ENCODE assay signal across 19 mouse cellular contexts in genomic region chr7:136275651-136276050, GRCm38 (mm10).
DNase-seq lines count a peak whose midpoint lies in the region; ATAC-seq and TF ChIP-seq lines count a peak whose summit lies in the region.
"Had no signal": no experiment of that assay in that cellular context is flagged by ENCODE, and none has a peak within 500 bp of the region (broad histone marks: within the 10 kb centered on the region; RNA-seq: fewer than 3 reads in every experiment).

No protein-coding gene starts in this region.

- no peak for TF ChIP-seq CTCF in heart, postnatal 0 days (IDR thresholded peaks at IDR 0.05; ENCODE audit: low read depth)
- no peak for TF ChIP-seq CTCF in brain, embryonic 14.5 days (IDR thresholded peaks at IDR 0.05; ENCODE audit: borderline replicate concordance, extremely low read depth, insufficient read depth, insufficient read length)
- no peak for TF ChIP-seq CTCF in liver, postnatal 0 days (IDR thresholded peaks at IDR 0.05; ENCODE audit: low read depth)

- H3K4me2 ChIP-seq in heart, embryonic 13.5 days, result peak overlapping the region; percentile 38
- H3K4me2 ChIP-seq in heart, postnatal 0 days (ENCODE audit: low read depth, low read length), result peak overlapping the region; percentile 6; the same call in 1 of the 2 replicates
- no peak overlapping the region for H3K4me2 ChIP-seq in liver, postnatal 0 days (ENCODE audit: low read depth, low read length)
- H3K4me2 ChIP-seq: forebrain, embryonic 13.5 days; hindbrain, embryonic 12.5 days had no signal

- H3K9ac ChIP-seq in heart, embryonic 13.5 days, result no peak overlapping the region
- no peak overlapping the region for H3K9ac ChIP-seq in heart, postnatal 0 days (replicated peaks; ENCODE audit: low read depth, low read length)
- no peak overlapping the region for H3K9ac ChIP-seq in liver, postnatal 0 days (replicated peaks)
- H3K9ac ChIP-seq: forebrain, embryonic 13.5 days; forebrain, postnatal 0 days; hindbrain, embryonic 12.5 days had no signal

- H3K27ac ChIP-seq in heart, embryonic 13.5 days (replicated peaks), result no peak overlapping the region
- no peak overlapping the region for H3K27ac ChIP-seq in heart, postnatal 0 days (ENCODE audit: low read depth)
- H3K27ac ChIP-seq in liver, postnatal 0 days (ENCODE audit: low read depth), result no peak overlapping the region
- H3K27ac ChIP-seq: forebrain, embryonic 13.5 days; hindbrain, embryonic 12.5 days had no signal

- no peak for DNase-seq in heart, adult 9 months (ENCODE audit: low spot score in 2 of 2)
- no peak for DNase-seq in heart, postnatal 0 days (ENCODE audit: low spot score)
- DNase-seq in heart, postnatal 36 days, result no peak
- peak; percentile 31 for DNase-seq in Muller cell, postnatal 12 days (ENCODE audit: inconsistent ontology term)
- peak; percentile 52 for DNase-seq in brain, embryonic 14.5 days (ENCODE audit: low read depth)
- DNase-seq in liver, postnatal 0 days, result no peak
- DNase-seq: adrenal gland, postnatal 10 days; cerebellum, adult 11-12 months; cerebellum, adult 9-10 months; cerebellum, postnatal 25 days; forebrain, postnatal 0 days; gastrocnemius, postnatal 25 days; kidney, adult 8-10 months had no signal

- H3K36me3 ChIP-seq in heart, embryonic 13.5 days, result no peaks in the 10 kb centered on the region
- no peaks in the 10 kb centered on the region for H3K36me3 ChIP-seq in heart, postnatal 0 days (replicated peaks; ENCODE audit: control insufficient read depth, insufficient read depth, low read length)
- H3K36me3 ChIP-seq in liver, postnatal 0 days (replicated peaks; ENCODE audit: insufficient read depth, low read length), result no peaks in the 10 kb centered on the region
- H3K36me3 ChIP-seq: hindbrain, embryonic 12.5 days had no signal

- H3K4me1 ChIP-seq in heart, embryonic 13.5 days, result no peaks in the 10 kb centered on the region
- H3K4me1 ChIP-seq in heart, postnatal 0 days (ENCODE audit: control insufficient read depth, insufficient read depth), result no peaks in the 10 kb centered on the region
- H3K4me1 ChIP-seq in liver, postnatal 0 days (ENCODE audit: insufficient read depth), result no peaks in the 10 kb centered on the region

- H3K4me3 ChIP-seq in heart, embryonic 13.5 days, result no peak overlapping the region
- H3K4me3 ChIP-seq in heart, postnatal 0 days (ENCODE audit: low read depth, low read length), result no peak overlapping the region
- no peak overlapping the region for H3K4me3 ChIP-seq in liver, postnatal 0 days (ENCODE audit: low read depth, low read length)
- H3K4me3 ChIP-seq: forebrain, embryonic 13.5 days; hindbrain, embryonic 12.5 days had no signal

- WGBS in heart, embryonic 13.5 days, result 47% methylated on average over 10 of the region's 10 CpGs
- 48% methylated on average over 10 of the region's 10 CpGs for WGBS in heart, postnatal 0 days
- 70% methylated on average over 10 of the region's 10 CpGs for WGBS in liver, postnatal 0 days (ENCODE audit: insufficient replicate concordance)

- no peak for ATAC-seq in heart, embryonic 13.5 days (ENCODE audit: extremely low read depth, insufficient number of reproducible peaks, low FRiP score, low TSS enrichment)
- ATAC-seq in heart, postnatal 0 days (ENCODE audit: insufficient read depth, low read depth), result no peak
- ATAC-seq in liver, postnatal 0 days, result no peak
- ATAC-seq: forebrain, embryonic 13.5 days; forebrain, postnatal 0 days; hindbrain, embryonic 16.5 days; inflammation-experienced regulatory T-cells, adult 6 months; intestine, postnatal 0 days had no signal

- H3K9me3 ChIP-seq in heart, embryonic 13.5 days, result no peaks in the 10 kb centered on the region
- H3K9me3 ChIP-seq in heart, postnatal 0 days (replicated peaks; ENCODE audit: control insufficient read depth, low read length), result no peaks in the 10 kb centered on the region
- no peaks in the 10 kb centered on the region for H3K9me3 ChIP-seq in liver, postnatal 0 days (ENCODE audit: low read length)
- H3K9me3 ChIP-seq: forebrain, embryonic 13.5 days; hindbrain, embryonic 12.5 days had no signal

- intact Hi-C loops in heart, postnatal 36 days (cut with DNase I), result loop anchor here (10.0 kb wide), 1 partner anchor 441 kb away; no protein-coding TSS in a partner anchor

- no peak for TF ChIP-seq POLR2A in brain, embryonic 14.5 days (IDR thresholded peaks at IDR 0.05; ENCODE audit: borderline replicate concordance, extremely low read depth, insufficient read depth, insufficient read length, poor library complexity, severe bottlenecking)

- no peak for TF ChIP-seq EP300 in heart, postnatal 0 days (IDR thresholded peaks at IDR 0.05; ENCODE audit: low read depth)
- no peak for TF ChIP-seq EP300 in liver, postnatal 0 days (IDR thresholded peaks at IDR 0.05; ENCODE audit: low read depth)

- H3K27me3 ChIP-seq in heart, embryonic 13.5 days (replicated peaks), result peaks cover 9% of the 10 kb centered on the region; the same call in 1 of the 2 replicates
- H3K27me3 ChIP-seq in heart, postnatal 0 days (ENCODE audit: control insufficient read depth, insufficient read depth, low read length), result no peaks in the 10 kb centered on the region
- H3K27me3 ChIP-seq in liver, postnatal 0 days (ENCODE audit: insufficient read depth, low read length), result no peaks in the 10 kb centered on the region
- H3K27me3 ChIP-seq: hindbrain, embryonic 12.5 days had no signal

Comparison
In these comparisons a context has a peak if more than half of its experiments do, and no peak if none do; other contexts are left out.
1. DNase-seq: peak in Muller cell, postnatal 12 days (single experiment) and brain, embryonic 14.5 days (single experiment); none in heart, adult 9 months (0 of 2), heart, postnatal 0 days (single experiment), heart, postnatal 36 days (0 of 2) and liver, postnatal 0 days (single experiment).